Mouse (Mus musculus) limb, embryonic 15.5 days (tissue): ENCODE data around the gene Nusap1. TPM values are rescaled to one million over a fixed set of nuclear protein-coding genes. Genes with fewer than 3 reads are reported as not detected.
"Not testable (repeated sequence)": the region's sequence is repeated elsewhere in the genome, so short reads cannot be mapped to it uniquely, and the experiment has no call there.

Source experiments
- ATAC-seq: fragments of 200-750 bp; cut with Nextera tagmentation; 2 replicates; pipeline ENCODE4 v1.8.0; 2017; ENCODE audit warnings: low read depth, moderate TSS enrichment; ENCODE audit not compliant: insufficient number of reproducible peaks, low FRiP score, low TSS enrichment
- H3K27ac ChIP-seq: fragments of 300-500 bp; sonication (generic); 2 replicates; pipeline ENCODE4 v1.5.1; 2015; ENCODE audit warnings: moderate library complexity, mild to moderate bottlenecking, inconsistent platforms
- H3K27me3 ChIP-seq: fragments of 300-500 bp; sonication (generic); 2 replicates; pipeline ENCODE4 v1.6.1; 2015; ENCODE audit warnings: inconsistent platforms
- H3K36me3 ChIP-seq: fragments of 300-500 bp; sonication (generic); 2 replicates; pipeline ENCODE4 v1.6.1; 2015; ENCODE audit warnings: inconsistent platforms
- H3K4me1 ChIP-seq: fragments of 300-500 bp; sonication (generic); 2 replicates; pipeline ENCODE4 v1.6.1; 2015; ENCODE audit warnings: inconsistent platforms
- H3K4me2 ChIP-seq: fragments of 300-500 bp; sonication (generic); 2 replicates; pipeline ENCODE4 v1.6.1; 2015; ENCODE audit warnings: mild to moderate bottlenecking, inconsistent platforms
- H3K4me3 ChIP-seq: fragments of 300-500 bp; sonication (generic); 2 replicates; pipeline ENCODE4 v1.5.1; 2015; ENCODE audit warnings: mild to moderate bottlenecking, inconsistent platforms
- H3K9ac ChIP-seq: fragments of 300-500 bp; sonication (generic); 2 replicates; pipeline ENCODE4 v1.6.1; 2015; ENCODE audit warnings: inconsistent platforms
- H3K9me3 ChIP-seq: fragments of 300-500 bp; sonication (generic); 2 replicates; pipeline ENCODE4 v1.6.1; 2016; ENCODE audit warnings: inconsistent platforms
- WGBS: fragments of 180-500 bp; shearing (Covaris S2); methylation state at CpG from one replicate; pipeline ENCODE4 v1.1.7; 2015; 5-methylcytosine and 5-hydroxymethylcytosine counted together
- polyA plus RNA-seq: library from polyadenylated mRNA; unstranded; fragments of >200 nt; fragmentation: Nextera tagmentation; extraction: Ambion mirVana; gene quantifications from 2 replicates; pipeline ENCODE4 v1.2.1, GENCODE M21; 2015

The Nusap1 gene
- polyA plus RNA-seq, 1 experiment from 2014 or later = 60.3 TPM

DNA sequence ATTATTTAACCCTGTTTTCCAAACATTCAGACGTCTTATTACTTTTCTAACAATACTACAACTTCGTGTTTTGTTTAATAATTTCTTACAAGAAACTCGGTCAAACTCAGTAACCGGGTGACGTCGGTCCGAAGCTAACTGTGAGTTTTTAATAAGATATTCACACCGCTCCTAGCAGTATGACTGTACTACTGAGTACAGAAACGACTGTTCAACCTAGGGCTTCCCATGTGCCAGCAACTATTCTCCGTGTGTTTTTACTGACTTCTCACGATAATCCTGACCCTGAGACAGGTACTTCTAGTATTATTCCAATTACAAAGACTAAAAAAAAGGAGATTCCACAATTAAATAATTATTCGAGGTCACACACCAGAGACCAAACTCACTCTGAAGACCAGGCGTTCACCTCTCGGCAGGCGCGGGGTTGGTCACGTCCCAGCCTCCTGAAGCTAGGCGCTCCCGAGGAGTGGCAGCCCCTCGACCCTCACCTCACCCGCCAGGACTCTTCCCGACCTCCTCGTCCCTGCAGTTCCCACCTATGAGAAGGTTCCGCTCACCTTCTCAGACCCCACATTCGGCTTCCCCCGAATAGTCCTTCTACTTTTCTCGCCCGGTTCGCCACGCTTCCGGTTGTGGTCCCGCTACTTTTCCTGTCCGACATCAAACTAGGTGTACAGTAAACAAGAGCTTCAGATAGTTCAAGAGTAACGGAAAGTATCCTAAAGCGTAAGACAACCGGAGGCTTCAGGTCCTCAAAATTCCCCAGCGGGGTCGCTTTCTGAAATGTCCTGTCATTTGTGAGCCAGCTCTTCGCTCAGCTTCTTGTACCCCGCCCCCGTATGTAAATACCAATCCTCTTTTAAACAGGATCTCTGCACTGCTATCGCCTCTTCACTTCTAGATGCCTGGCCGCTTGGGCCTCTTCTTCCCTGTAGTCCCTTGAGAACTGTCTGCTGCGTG, 44.4 kb downstream of the Nusap1 start, which contains the start of gene Ndufaf1:
TSS of gene Ndufaf1 (minus strand) at position 608 of the 963 bp plus-strand sequence.
- peak within 1 kb of the TSS; percentile 73 for H3K9ac ChIP-seq
- H3K36me3 ChIP-seq = peaks cover 17% of the 10 kb centered on the region
- H3K4me3 ChIP-seq = peak within 1 kb of the TSS; percentile 85
- no peaks in the 10 kb centered on the region for H3K9me3 ChIP-seq
- peak within 1 kb of the TSS; percentile 78 for H3K4me2 ChIP-seq
- H3K4me1 ChIP-seq = peaks cover 10% of the 10 kb centered on the region
- H3K27me3 ChIP-seq = no peaks in the 10 kb centered on the region
- H3K27ac ChIP-seq = peak within 1 kb of the TSS; percentile 19; the same call in 1 of the 2 replicates
- ATAC-seq = no peak
- WGBS = 1% methylated on average over 44 of the region's 44 CpGs

DNA sequence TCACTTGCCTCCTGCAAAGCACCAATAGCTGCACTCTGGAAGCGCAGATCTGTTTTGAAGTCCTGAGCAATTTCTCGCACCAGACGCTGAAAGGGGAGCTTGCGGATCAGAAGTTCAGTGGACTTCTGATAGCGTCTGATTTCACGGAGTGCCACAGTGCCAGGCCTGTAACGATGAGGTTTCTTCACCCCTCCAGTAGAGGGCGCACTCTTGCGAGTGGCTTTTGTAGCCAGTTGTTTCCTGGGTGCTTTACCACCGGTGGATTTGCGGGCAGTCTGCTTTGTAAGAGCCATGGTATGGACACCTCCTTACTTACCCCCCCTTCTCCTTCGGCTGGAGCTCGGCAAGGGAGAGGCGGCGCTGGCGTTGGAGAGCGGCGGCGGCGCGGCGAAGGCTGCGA, 47.6 kb downstream of the Nusap1 start:
- not testable (repeated sequence) for H3K4me1 ChIP-seq, H3K9ac ChIP-seq, H3K4me2 ChIP-seq, H3K27ac ChIP-seq, H3K36me3 ChIP-seq, H3K4me3 ChIP-seq, H3K27me3 ChIP-seq, ATAC-seq, H3K9me3 ChIP-seq
- WGBS = 71% methylated on average over 22 of the region's 23 CpGs

- 16% methylated on average over 7 of the region's 7 CpGs for WGBS
- no peaks in the 10 kb centered on the region; the same call in 1 of the 2 replicates for H3K4me1 ChIP-seq
Measured at GRCm38 (mm10) chr2:119669010-119669409, 50.9 kb downstream of the Nusap1 start.

DNA sequence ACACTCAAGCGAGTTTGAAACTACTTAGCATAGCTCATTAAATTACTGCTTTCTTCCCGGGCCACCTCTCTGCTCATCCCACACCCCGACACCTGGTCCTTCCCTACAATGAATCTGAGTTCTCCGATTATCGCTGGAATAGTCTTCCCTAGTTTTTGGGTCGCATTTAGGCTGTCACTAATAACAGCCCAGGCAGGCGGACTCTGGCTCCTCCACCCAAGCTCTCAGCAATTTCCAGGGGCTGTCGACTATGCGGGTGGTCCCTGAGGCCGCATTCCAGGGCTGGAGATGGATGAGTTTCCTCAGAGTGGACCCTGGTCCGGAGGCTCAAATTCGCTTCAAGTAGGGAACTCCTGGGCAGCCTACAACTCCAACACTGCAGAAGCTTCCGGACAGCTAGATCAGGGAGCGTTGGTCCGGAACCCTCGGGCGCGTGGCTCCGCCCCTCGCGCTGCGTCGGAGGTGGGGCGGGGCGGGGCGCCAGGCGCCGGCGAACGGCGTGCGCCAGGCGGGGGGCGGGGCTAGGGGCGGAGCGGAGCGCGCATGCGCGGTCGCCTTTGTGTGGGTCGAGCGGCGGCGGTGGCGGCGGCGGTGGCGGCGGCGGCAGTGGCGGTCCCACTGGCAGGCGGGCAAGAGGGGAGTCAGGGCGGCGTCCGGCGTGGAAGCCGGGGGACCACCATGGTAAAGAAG, 56.6 kb downstream of the Nusap1 start, which contains the start of gene Rtf1:
TSS of gene Rtf1 (plus strand) at position 544 of the 690 bp plus-strand sequence.
- Histone ChIP-seq H3K4me1 (peaks cover 13% of the 10 kb centered on the region), H3K27ac (peak within 1 kb of the TSS; percentile 92), H3K4me2 (peak within 1 kb of the TSS; percentile 75), H3K27me3 (no peaks in the 10 kb centered on the region), H3K9ac (peak within 1 kb of the TSS; percentile 99), H3K9me3 (no peaks in the 10 kb centered on the region), H3K36me3 (no peaks in the 10 kb centered on the region), H3K4me3 (peak within 1 kb of the TSS; percentile 99)
- ATAC-seq = peak; percentile 97
- WGBS = under 1% methylated on average over 46 of the region's 58 CpGs

More at GRCm38 (mm10) chr2:119669010-119669409, 50.9 kb downstream of the Nusap1 start:
- Histone ChIP-seq H3K36me3 (no peaks in the 10 kb centered on the region), H3K4me2 (no peak overlapping the region), H3K27ac (no peak overlapping the region), H3K9ac (no peak overlapping the region), H3K27me3 (no peaks in the 10 kb centered on the region), H3K9me3 (no peaks in the 10 kb centered on the region), H3K4me3 (no peak overlapping the region)
- ATAC-seq = no peak

DNA sequence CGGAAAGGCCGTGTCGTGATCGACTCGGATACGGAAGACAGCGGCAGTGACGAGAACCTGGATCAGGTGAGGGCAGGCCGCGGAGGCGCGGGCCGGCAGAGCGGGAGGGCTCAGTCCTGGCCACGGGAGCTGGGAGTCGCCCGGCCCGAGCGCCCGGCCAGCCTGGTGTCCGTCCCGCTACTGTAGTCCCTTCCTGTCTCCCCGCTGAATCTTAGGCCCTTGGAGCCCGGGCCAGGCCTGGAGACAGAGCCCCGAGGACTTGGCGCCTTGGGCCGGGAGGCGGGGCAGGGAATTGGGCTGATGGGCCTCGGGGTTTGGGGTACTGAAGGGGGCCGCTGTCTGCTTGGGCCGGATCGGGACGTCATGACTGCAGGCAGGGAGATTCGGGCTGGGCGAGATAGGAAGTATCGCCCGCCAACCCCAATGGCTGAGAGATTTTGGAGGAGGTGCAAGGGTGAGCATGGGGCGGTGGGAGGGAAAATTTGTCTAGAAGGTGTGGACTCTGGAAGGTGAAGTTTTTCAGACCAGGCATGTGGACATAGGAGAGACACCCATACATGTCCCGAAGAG, 57.2 kb downstream of the Nusap1 start:
- H3K9ac ChIP-seq = peak overlapping the region; percentile 99
- H3K27me3 ChIP-seq = no peaks in the 10 kb centered on the region
- 0% methylated on average over 38 of the region's 39 CpGs for WGBS

DNA sequence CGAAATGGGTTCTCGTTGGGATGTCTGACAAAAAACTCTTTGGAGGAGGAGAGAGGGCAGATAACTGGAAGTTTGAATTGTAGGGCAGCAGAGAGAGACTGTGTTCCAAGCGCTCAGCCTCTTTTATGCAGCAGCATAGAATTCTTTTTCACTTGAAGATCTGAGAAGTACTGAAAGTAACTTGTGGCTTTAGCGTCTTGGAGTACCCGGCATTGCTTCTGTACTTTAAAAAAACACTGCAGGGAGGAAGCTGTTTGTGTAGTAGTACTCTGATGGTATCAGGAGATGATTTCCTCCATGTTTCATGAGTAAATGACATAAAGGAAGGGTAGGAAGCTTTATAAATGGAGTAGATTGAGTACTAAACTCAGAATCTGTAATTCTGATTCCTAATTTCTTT, 57.7 kb downstream of the Nusap1 start:
- Histone ChIP-seq H3K4me1 (peaks cover 13% of the 10 kb centered on the region), H3K27ac (no peak overlapping the region), H3K9me3 (no peaks in the 10 kb centered on the region), H3K4me2 (peak overlapping the region; percentile 75), H3K27me3 (no peaks in the 10 kb centered on the region), H3K36me3 (no peaks in the 10 kb centered on the region), H3K9ac (peak overlapping the region; percentile 99), H3K4me3 (peak overlapping the region; percentile 99)
- 5% methylated on average over 5 of the region's 5 CpGs for WGBS
- no peak for ATAC-seq

More for the DNA sequence above, 57.2 kb downstream of the Nusap1 start:
- peak overlapping the region; percentile 75 for H3K4me2 ChIP-seq
- no peaks in the 10 kb centered on the region for H3K36me3 ChIP-seq
- H3K9me3 ChIP-seq = no peaks in the 10 kb centered on the region
- H3K27ac ChIP-seq = peak overlapping the region; percentile 92
- peak; percentile 82 for ATAC-seq
- peak overlapping the region; percentile 99 for H3K4me3 ChIP-seq
- H3K4me1 ChIP-seq = peaks cover 13% of the 10 kb centered on the region

DNA sequence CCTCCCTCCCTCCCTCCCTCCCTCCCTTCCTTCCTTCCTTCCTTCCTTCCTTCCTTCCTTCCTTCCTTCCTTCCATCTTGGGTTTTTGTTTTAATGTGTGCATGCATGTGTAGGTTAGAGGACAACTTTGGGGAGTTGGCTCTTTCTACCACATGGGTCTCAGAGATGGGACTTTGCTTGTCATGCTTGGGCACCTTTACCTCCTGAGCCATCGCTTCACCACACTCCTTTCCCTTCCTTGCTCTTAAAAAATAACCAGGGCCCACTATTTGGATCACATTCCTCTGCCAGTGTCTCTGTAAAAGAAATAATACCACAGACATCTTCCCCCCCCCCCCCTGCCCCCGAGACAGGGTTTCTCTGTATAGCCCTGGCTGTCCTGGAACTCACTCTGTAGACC, 65.6 kb downstream of the Nusap1 start:
- no peak for ATAC-seq
- Histone ChIP-seq H3K4me2 (no peak overlapping the region), H3K36me3 (peaks cover 15% of the 10 kb centered on the region), H3K9me3 (no peaks in the 10 kb centered on the region), H3K4me1 (no peaks in the 10 kb centered on the region), H3K9ac (no peak overlapping the region), H3K27me3 (no peaks in the 10 kb centered on the region), H3K4me3 (no peak overlapping the region), H3K27ac (no peak overlapping the region)
- WGBS = 95% methylated on average over 2 of the region's 2 CpGs

DNA sequence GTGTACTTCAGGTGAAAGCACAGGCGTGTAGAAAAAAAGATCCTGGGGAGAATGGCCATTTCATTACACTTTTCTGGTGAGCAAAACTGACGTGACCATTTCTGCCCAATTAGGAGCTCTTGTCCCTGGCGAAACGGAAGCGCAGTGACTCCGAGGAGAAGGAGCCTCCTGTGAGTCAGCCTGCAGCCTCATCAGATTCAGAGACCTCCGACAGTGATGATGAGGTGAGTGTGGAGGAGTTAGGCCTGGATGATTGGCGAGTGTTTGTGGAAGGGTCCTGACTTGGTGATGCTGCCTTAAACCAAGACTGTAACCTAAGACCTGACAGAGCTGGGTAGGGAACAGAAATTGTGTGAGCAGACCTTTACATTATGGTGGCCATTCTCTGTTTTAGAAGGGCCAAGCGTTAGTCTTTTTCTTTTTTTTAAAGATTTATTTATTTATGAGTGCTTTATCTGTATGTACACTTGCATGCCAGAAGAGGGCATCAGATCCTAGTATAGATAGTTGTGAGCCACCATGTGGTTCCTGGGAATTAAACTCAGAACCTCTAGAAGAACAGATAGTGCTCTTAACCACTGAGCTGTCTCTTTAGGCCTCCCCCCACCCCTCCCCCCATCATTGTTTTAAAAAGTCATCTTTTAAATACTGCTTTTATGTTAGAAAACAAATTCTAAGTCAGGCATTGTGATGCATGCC, 74.1 kb downstream of the Nusap1 start:
- Histone ChIP-seq H3K9ac (no peak overlapping the region), H3K9me3 (no peaks in the 10 kb centered on the region), H3K27ac (no peak overlapping the region), H3K4me2 (no peak overlapping the region), H3K27me3 (no peaks in the 10 kb centered on the region), H3K4me1 (no peaks in the 10 kb centered on the region), H3K4me3 (no peak overlapping the region), H3K36me3 (peaks cover 22% of the 10 kb centered on the region)
- no peak for ATAC-seq
- WGBS = 84% methylated on average over 9 of the region's 9 CpGs

- Histone ChIP-seq H3K4me3 (no peak overlapping the region), H3K4me1 (no peaks in the 10 kb centered on the region), H3K36me3 (peaks cover 16% of the 10 kb centered on the region), H3K9ac (no peak overlapping the region), H3K27ac (no peak overlapping the region), H3K4me2 (no peak overlapping the region), H3K27me3 (no peaks in the 10 kb centered on the region), H3K9me3 (no peaks in the 10 kb centered on the region)
- no peak for ATAC-seq
- 94% methylated on average over 1 of the region's 2 CpGs for WGBS
Measured at GRCm38 (mm10) chr2:119694826-119695225, 76.7 kb downstream of the Nusap1 start.

DNA sequence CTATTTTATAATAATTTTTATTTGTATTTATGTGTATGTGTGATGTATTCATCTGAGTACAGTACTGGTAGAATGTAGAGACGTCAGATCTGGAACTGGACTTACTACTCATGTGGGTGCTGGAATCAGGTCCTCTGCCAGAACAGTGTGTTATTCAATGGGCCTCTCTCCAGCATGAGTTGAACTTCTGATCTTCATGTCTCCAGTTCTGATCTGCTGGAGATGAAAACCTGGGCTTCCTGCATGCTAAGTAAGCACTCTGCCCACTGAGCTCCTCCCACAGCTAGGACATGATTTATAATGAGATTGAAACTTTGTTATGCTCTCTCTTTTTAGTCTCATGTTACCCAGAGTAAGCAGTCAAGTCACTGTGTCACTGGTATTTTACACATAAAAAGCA, 78.0 kb downstream of the Nusap1 start:
- Histone ChIP-seq H3K9me3 (no peaks in the 10 kb centered on the region), H3K27me3 (no peaks in the 10 kb centered on the region), H3K36me3 (peaks cover 12% of the 10 kb centered on the region; the same call in 1 of the 2 replicates), H3K4me2 (no peak overlapping the region), H3K4me3 (no peak overlapping the region), H3K27ac (no peak overlapping the region), H3K9ac (no peak overlapping the region), H3K4me1 (no peaks in the 10 kb centered on the region)
- WGBS = 64% methylated on average over 1 of the region's 1 CpGs
- no peak for ATAC-seq

DNA sequence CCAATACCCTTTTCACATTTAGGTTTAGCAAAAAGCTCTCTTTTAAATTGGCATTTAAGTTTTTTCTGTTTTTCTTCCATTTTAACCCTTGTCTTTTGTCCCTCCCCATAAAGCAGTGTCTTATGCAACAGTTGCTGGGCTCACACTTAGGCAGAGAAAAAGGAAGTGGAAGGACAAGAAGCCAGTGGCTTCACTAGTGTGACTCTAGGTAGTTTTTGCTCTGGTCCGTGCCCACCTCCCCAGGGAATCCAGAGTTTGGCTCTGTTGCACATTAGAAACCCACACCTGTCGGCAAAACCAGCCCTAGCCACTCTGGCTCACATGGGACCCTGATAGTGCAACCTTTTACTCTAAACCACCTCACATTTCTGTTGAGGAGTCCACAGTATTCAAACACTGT, 80.4 kb downstream of the Nusap1 start:
- no peaks in the 10 kb centered on the region for H3K4me1 ChIP-seq
- H3K4me3 ChIP-seq = no peak overlapping the region
- no peak overlapping the region for H3K27ac ChIP-seq
- H3K27me3 ChIP-seq = no peaks in the 10 kb centered on the region
- no peak for ATAC-seq
- no peak overlapping the region for H3K9ac ChIP-seq
- peaks cover 11% of the 10 kb centered on the region; the same call in 1 of the 2 replicates for H3K36me3 ChIP-seq
- H3K4me2 ChIP-seq = no peak overlapping the region
- 78% methylated on average over 2 of the region's 2 CpGs for WGBS
- no peaks in the 10 kb centered on the region for H3K9me3 ChIP-seq
